Mouse (Mus musculus) stomach, embryonic 15.5 days (tissue): ENCODE results near the gene Smtnl2. TPM values are rescaled to one million over a fixed set of nuclear protein-coding genes. Genes with fewer than 3 reads are reported as not detected.
"Not testable (repeated sequence)": the region's sequence is repeated elsewhere in the genome, so short reads cannot be mapped to it uniquely, and the experiment has no call there.

ENCODE experiments used
- ATAC-seq: fragments of 200-750 bp; cut with Nextera tagmentation; 2 replicates; pipeline ENCODE4 v1.8.0; 2017; ENCODE audit warnings: low read depth, moderate number of reproducible peaks, moderate TSS enrichment; ENCODE audit not compliant: insufficient read depth, low FRiP score
- H3K27ac ChIP-seq: fragments of 300-500 bp; sonication (generic); 2 replicates; pipeline ENCODE4 v1.5.1; 2015; ENCODE audit warnings: mild to moderate bottlenecking, inconsistent platforms
- H3K27me3 ChIP-seq: fragments of 300-500 bp; sonication (generic); replicated peaks from 2 replicates; pipeline ENCODE4 v1.6.1; 2015; ENCODE audit warnings: inconsistent platforms
- H3K36me3 ChIP-seq: fragments of 300-500 bp; sonication (generic); 2 replicates; pipeline ENCODE4 v1.6.1; 2015; ENCODE audit warnings: inconsistent platforms
- H3K4me1 ChIP-seq: fragments of 300-500 bp; sonication (generic); 2 replicates; pipeline ENCODE4 v1.6.1; 2015; ENCODE audit warnings: inconsistent platforms
- H3K4me2 ChIP-seq: fragments of 300-500 bp; sonication (generic); 2 replicates; pipeline ENCODE4 v1.6.1; 2015; ENCODE audit warnings: mild to moderate bottlenecking, inconsistent platforms
- H3K4me3 ChIP-seq: fragments of 300-500 bp; sonication (generic); replicated peaks from 2 replicates; pipeline ENCODE4 v1.5.1; 2015; ENCODE audit warnings: inconsistent platforms
- H3K9ac ChIP-seq: fragments of 300-500 bp; sonication (generic); 2 replicates; pipeline ENCODE4 v1.6.1; 2015; ENCODE audit warnings: inconsistent platforms
- H3K9me3 ChIP-seq: fragments of 300-500 bp; sonication (generic); 2 replicates; pipeline ENCODE4 v1.6.1; 2016; ENCODE audit warnings: inconsistent platforms
- WGBS: fragments of 180-500 bp; shearing (Covaris S2); methylation state at CpG from one replicate; pipeline ENCODE4 v1.1.7; 2015; 5-methylcytosine and 5-hydroxymethylcytosine counted together
- polyA plus RNA-seq: library from polyadenylated mRNA; unstranded; fragments of >200 nt; fragmentation: Nextera tagmentation; extraction: Ambion mirVana; gene quantifications from 2 replicates; pipeline ENCODE4 v1.2.1, GENCODE M21; 2015

The Smtnl2 gene
- polyA plus RNA-seq: 50.8 and 56.0 TPM in 2 replicates

DNA sequence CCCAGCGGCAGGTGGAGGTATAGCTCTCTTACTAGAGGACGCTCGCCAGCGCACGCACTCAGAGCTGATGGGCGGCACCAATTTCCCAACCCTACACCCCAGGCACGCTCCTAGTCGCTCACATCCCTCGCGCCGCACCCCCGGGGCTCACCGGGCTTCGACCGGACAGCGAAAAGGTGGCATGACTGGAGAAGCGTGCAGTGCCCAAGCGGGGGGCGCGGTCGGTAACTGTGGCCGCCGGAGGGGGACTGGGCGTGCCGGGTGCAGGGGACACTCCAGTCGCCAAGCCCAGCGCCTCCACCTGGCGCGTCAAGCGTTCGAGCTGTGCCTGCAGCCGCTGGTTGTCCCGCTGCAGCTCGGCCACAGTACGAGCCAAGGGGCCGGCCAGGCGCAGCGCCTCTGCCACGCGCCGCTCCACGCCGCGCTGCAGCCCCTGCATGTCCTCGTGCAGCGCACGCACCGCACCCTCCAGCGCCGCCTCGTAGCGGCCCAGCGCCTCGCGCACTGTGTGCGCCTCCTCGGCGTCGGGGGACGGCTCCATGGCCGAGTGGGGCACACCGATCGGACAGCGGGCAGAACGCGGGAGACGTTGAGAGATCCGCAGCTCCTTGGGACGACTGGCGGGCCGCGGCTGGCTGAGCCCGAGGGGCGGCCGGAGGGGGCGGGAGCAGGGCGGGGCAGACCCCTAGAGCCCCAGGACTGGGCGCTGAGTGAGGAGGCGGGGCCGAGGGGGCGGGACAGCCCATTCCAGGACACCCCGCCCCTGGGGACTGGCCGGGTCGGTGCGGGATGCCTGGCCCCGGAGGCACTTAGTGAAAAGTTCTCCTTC is at the start of gene Smtnl2:
Smtnl2 (minus strand) TSS at position 621 of the 829 bp plus-strand sequence.
- Histone ChIP-seq H3K4me1 (peaks cover 33% of the 10 kb centered on the region), H3K27me3 (no peaks in the 10 kb centered on the region), H3K27ac (peak within 1 kb of the TSS; percentile 90), H3K36me3 (no peaks in the 10 kb centered on the region), H3K4me2 (peak within 1 kb of the TSS; percentile 98), H3K9me3 (no peaks in the 10 kb centered on the region), H3K9ac (peak within 1 kb of the TSS; percentile 78), H3K4me3 (peak within 1 kb of the TSS; percentile 82)
- WGBS: under 1% methylated on average over 84 of the region's 86 CpGs
- peak; percentile 92 for ATAC-seq

GRCm38 (mm10) chr11:72458502-72458901 is 47.0 kb upstream of the Smtnl2 start:
- no peak for ATAC-seq
- WGBS: 72% methylated on average over 3 of the region's 3 CpGs
- no peak overlapping the region for H3K9ac ChIP-seq
- 0 out of 2 replicates have a peak overlapping the region, but pooled peaks have one; percentile 8 for H3K27ac ChIP-seq
- peaks cover 15% of the 10 kb centered on the region; the same call in 1 of the 2 replicates for H3K4me1 ChIP-seq
- no peak overlapping the region for H3K4me2 ChIP-seq
- no peaks in the 10 kb centered on the region for H3K9me3 ChIP-seq
- H3K27me3 ChIP-seq: no peaks in the 10 kb centered on the region
- H3K4me3 ChIP-seq: no peak overlapping the region
- H3K36me3 ChIP-seq: no peaks in the 10 kb centered on the region

DNA sequence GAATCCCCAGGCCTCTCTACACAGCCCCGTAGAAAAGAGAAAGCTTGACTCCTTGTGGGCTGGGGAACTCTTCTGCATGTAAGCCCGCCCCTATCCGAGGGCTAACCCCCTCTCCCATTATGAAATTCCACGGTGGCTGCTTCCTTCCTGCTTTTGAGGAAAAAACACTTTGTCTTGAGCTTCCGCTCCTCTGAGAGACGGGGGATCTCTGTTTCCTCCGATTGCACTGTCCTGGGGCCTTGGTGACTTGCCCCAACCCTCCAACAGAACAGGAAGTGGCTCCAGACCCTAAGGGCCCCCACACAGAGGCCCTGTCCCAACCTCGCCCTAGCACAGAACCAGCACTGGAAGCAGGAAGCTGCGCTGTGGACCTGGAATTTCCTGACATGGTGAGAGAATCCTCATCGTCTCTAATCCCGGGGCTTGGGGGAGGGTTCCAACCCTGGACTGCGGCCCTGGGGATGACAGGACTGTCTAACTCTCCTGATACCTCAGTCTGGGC is 46.5 kb upstream of the Smtnl2 start:
- WGBS: 55% methylated on average over 12 of the region's 12 CpGs
- Histone ChIP-seq H3K9ac (no peak overlapping the region), H3K4me1 (peaks cover 15% of the 10 kb centered on the region; the same call in 1 of the 2 replicates), H3K4me3 (no peak overlapping the region), H3K27ac (0 out of 2 replicates have a peak overlapping the region, but pooled peaks have one; percentile 8), H3K27me3 (no peaks in the 10 kb centered on the region), H3K9me3 (no peaks in the 10 kb centered on the region), H3K4me2 (no peak overlapping the region), H3K36me3 (no peaks in the 10 kb centered on the region)
- peak; percentile 63; the same call in 1 of the 2 replicates for ATAC-seq

DNA sequence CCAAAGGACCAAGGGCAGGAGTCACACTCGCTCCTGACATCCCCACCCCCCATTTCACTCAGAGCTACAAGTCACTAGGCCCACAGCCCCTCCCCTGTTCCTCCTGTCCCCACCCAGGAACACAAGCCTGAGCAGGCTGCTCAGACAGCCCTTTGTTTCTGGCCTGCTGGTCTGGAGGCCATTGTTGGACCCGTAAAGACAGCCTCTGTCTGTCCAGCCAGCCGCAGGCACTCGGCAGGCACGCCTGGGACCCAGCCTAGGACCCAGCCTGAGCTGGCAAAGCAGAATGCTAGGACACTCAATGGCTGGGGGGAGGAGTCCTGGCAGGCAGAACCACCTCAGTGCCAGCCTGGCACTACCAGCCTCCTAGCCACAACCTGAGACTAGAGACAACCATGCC is 44.2 kb upstream of the Smtnl2 start:
- Histone ChIP-seq H3K9ac (no peak overlapping the region), H3K9me3 (no peaks in the 10 kb centered on the region), H3K4me1 (peaks cover 15% of the 10 kb centered on the region; the same call in 1 of the 2 replicates), H3K4me3 (no peak overlapping the region), H3K36me3 (peaks cover 12% of the 10 kb centered on the region; the same call in 1 of the 2 replicates), H3K4me2 (no peak overlapping the region), H3K27ac (no peak overlapping the region), H3K27me3 (no peaks in the 10 kb centered on the region)
- ATAC-seq: peak; percentile 24
- 63% methylated on average over 5 of the region's 5 CpGs for WGBS

DNA sequence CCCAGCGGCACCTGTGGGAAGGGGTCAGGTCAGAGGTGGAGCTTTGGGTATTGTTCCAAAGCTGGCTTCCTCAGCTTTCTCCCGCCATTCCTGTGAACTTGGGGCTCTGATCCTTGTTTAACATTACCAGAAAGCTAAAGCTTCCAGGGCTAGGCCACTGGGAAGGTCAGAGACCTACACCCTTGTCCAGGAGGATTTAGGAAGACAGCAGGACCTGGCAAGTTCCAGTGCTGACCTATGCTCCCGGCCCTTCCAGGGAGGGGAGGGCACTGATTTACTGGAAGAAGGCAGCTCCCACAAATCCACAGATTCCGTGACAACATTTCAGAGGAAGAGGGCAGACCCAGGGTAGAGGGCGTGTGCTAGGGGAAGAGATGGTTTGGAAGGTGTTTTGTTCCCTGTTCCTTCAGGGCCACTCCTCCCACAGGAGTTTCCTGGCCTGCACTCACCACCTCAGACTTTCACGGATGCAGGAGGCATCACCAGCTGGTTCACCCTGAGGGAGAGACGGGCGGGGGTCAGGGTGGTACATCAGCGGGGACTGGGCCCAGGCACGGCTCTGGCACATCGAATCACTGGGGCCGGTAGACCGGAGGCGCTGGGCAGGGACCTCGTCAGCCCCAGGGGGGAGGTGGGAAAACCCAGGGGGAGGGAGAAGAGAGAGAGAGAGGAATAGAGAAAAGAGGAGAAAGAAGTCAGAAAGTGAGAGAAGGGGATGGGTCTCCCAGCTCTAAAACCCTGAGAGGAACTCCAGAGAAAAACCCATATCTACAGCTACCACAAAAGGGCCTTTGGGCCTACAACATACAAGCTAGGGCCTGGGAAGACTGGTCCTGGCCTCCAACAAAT is 41.8 kb upstream of the Smtnl2 start:
- WGBS: 57% methylated on average over 15 of the region's 15 CpGs
- peaks cover 12% of the 10 kb centered on the region; the same call in 1 of the 2 replicates for H3K4me1 ChIP-seq

DNA sequence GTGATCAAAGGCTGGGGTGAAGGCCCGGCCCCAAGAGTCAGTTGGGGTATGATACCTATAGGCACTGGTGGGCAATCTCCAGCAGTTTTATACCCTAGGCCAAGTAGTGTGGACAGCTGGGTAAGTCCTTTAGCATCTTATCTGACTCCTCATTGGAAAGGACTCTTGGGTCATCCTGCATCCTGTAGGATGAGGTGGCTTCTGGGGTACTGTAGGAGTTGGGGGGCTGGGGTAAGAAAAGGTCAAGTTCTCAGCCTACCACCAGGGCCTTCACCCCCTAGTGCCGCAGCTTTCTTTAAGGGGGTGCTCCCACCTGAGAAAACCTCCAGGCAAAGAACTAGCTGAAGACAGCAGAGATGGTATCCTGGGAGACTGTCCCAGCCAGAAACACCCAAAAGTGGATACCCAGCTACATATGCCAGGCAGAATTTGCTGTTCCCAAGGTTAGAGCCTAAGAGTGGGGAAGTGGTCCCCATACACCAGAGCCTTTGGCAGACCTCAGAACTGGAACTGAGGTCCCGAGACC is 40.7 kb upstream of the Smtnl2 start:
- peaks cover 47% of the 10 kb centered on the region for H3K36me3 ChIP-seq
- H3K4me2 ChIP-seq: no peak overlapping the region
- H3K4me3 ChIP-seq: no peak overlapping the region
- H3K27ac ChIP-seq: no peak overlapping the region
- H3K4me1 ChIP-seq: peaks cover 9% of the 10 kb centered on the region; the same call in 1 of the 2 replicates
- H3K9me3 ChIP-seq: no peaks in the 10 kb centered on the region
- no peak overlapping the region for H3K9ac ChIP-seq
- no peak for ATAC-seq
- H3K27me3 ChIP-seq: no peaks in the 10 kb centered on the region
- 80% methylated on average over 3 of the region's 3 CpGs for WGBS

More for the DNA sequence above, 41.8 kb upstream of the Smtnl2 start:
- no peaks in the 10 kb centered on the region for H3K9me3 ChIP-seq
- no peak overlapping the region for H3K4me2 ChIP-seq
- no peak overlapping the region for H3K27ac ChIP-seq
- no peak for ATAC-seq
- H3K9ac ChIP-seq: no peak overlapping the region
- no peak overlapping the region for H3K4me3 ChIP-seq
- peaks cover 36% of the 10 kb centered on the region for H3K36me3 ChIP-seq
- H3K27me3 ChIP-seq: no peaks in the 10 kb centered on the region

- H3K9me3 ChIP-seq: no peaks in the 10 kb centered on the region
- H3K4me1 ChIP-seq: peaks cover 2% of the 10 kb centered on the region; the same call in 1 of the 2 replicates
- no peak for ATAC-seq
- peaks cover 90% of the 10 kb centered on the region for H3K36me3 ChIP-seq
- no peaks in the 10 kb centered on the region for H3K27me3 ChIP-seq
- no peak overlapping the region for H3K4me3 ChIP-seq
- WGBS: 82% methylated on average over 8 of the region's 8 CpGs
- H3K27ac ChIP-seq: no peak overlapping the region
- no peak overlapping the region for H3K4me2 ChIP-seq
- H3K9ac ChIP-seq: no peak overlapping the region
These were observed 36.0 kb upstream of the Smtnl2 start for GRCm38 (mm10) chr11:72447475-72447874.

DNA sequence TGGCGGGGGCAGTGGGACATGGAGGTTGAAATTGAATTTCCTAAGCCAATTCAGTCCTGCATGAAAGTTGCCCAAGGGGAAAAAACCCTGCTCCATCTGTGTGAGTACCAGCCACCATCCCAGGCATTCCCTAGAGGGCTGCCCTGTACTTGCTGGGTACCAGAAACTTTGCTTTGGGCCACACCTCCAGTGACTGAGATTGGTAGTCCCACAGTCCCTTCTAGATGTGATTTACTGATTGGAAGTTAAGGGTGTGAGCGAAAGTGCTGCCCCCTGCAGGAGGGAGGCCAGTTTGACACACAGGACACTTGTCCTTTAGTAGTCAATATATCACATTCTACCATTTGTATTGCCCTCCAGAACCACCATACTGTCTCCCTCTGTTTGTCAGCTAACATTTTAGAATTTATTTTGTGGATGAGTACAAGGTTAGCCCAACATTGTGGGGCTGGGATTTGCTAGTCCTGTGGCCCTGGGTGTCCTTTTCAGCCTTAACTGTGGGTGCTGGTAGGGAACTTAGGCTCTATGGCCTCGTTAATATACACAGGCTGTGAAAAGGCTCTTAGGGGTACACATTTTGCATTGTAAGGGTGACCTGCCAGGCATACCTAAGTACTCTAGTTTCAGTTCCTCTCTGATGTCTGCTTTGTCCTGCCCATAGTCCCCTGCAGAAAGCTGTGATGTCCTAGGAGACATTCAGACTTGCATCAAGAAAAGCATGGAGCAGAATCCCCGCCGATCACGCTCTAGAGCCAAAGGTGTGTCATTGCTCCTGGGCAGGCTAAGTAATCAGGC is 35.0 kb upstream of the Smtnl2 start:
- H3K27me3 ChIP-seq: no peaks in the 10 kb centered on the region
- WGBS: 87% methylated on average over 6 of the region's 6 CpGs
- no peak overlapping the region for H3K27ac ChIP-seq
- no peak overlapping the region for H3K4me2 ChIP-seq
- no peak overlapping the region for H3K4me3 ChIP-seq
- peaks cover 84% of the 10 kb centered on the region for H3K36me3 ChIP-seq
- H3K9ac ChIP-seq: no peak overlapping the region
- ATAC-seq: no peak
- H3K9me3 ChIP-seq: no peaks in the 10 kb centered on the region
- H3K4me1 ChIP-seq: peaks cover 9% of the 10 kb centered on the region; the same call in 1 of the 2 replicates

DNA sequence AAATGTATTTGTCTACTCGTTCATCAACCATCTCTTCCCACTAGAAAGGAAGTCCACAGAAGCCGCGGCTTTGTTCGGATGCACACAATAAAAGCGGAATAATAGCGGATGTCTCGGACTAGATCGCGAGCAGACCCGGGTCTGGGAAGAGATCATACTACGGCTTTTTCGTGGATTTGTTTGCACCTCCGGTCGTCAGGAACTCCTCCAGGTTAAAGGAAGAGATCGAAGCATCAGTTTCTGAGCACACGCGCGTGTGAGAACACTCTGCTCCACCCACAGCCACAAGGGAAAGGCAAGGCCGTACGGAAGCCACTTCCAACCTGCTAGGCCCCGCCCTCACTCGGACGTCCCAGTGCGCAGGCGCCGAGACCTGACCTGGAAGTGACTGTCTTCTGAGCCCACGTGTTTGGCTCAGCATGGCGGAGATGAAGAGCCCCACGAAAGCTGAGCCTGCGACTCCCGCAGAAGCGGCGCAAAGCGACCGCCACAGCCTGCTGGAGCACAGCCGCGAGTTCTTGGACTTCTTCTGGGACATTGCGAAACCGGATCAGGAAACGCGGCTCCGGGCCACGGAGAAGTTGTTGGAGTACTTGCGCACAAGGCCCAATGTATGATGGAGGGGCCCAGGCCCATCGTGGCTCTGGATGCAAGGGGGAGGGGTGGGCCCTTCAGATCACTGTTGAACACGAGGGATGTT is 29.6 kb upstream of the Smtnl2 start, which contains the start of gene Mybbp1a:
Mybbp1a (plus strand) TSS at position 391 of the 700 bp plus-strand sequence.
- Histone ChIP-seq H3K27ac (peak within 1 kb of the TSS; percentile 92), H3K27me3 (no peaks in the 10 kb centered on the region), H3K4me1 (peaks cover 9% of the 10 kb centered on the region; the same call in 1 of the 2 replicates), H3K9ac (peak within 1 kb of the TSS; percentile 58), H3K4me2 (peak within 1 kb of the TSS; percentile 76), H3K36me3 (peaks cover 34% of the 10 kb centered on the region), H3K4me3 (peak within 1 kb of the TSS; percentile 69), H3K9me3 (no peaks in the 10 kb centered on the region)
- peak; percentile 93 for ATAC-seq
- WGBS: under 1% methylated on average over 46 of the region's 46 CpGs

DNA sequence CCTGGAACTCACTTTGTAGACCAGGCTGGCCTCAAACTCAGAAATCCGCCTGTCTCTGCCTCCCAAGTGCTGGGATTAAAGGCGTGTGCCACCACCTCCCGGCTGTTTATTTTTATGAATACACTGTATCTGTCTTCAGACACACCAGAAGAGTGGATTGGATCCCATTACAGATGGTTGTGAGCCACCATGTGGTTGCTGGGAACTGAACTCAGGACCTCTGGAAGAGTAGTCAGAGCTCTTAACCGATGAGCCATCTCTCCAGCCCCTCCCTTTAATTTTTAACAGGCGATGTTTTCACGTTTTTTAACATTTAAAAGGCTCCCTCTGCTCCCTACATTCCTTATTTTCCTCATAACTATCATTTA is 29.1 kb upstream of the Smtnl2 start:
- peaks cover 13% of the 10 kb centered on the region for H3K4me1 ChIP-seq
- H3K9ac ChIP-seq: peak overlapping the region; percentile 58
- H3K4me2 ChIP-seq: peak overlapping the region; percentile 76
- not testable (repeated sequence) for H3K9me3 ChIP-seq, H3K27me3 ChIP-seq, ATAC-seq
- WGBS: 37% methylated on average over 6 of the region's 6 CpGs
- peak overlapping the region; percentile 92 for H3K27ac ChIP-seq
- peak overlapping the region; percentile 69 for H3K4me3 ChIP-seq
- H3K36me3 ChIP-seq: peaks cover 29% of the 10 kb centered on the region
